Mouse (Mus musculus) kidney, postnatal 0 days (tissue): ENCODE measurements around the gene Nfatc4. TPM values are rescaled to one million over a fixed set of nuclear protein-coding genes. Genes with fewer than 3 reads are reported as not detected.

Experiments
- ATAC-seq: fragments of 200-750 bp; cut with Nextera tagmentation; replicated peaks from 2 replicates; pipeline ENCODE4 v1.8.0; 2017; ENCODE audit warnings: low read depth, moderate number of reproducible peaks, moderate TSS enrichment, moderate library complexity; ENCODE audit not compliant: low FRiP score
- DNase-seq: peaks from one replicate; pipeline ENCODE4 v3.0.0-alpha.2; 2016; ENCODE audit warnings: low spot score
- H3K27ac ChIP-seq: fragments of 300-500 bp; sonication (generic); 2 replicates; pipeline ENCODE4 v1.5.1; 2014; ENCODE audit warnings: mild to moderate bottlenecking
- H3K27me3 ChIP-seq: fragments of 300-500 bp; sonication (generic); 2 replicates; pipeline ENCODE4 v1.6.1; 2014; ENCODE audit warnings: low read length, mixed read lengths; ENCODE audit not compliant: insufficient read depth
- H3K36me3 ChIP-seq: fragments of 300-500 bp; sonication (generic); 2 replicates; pipeline ENCODE4 v1.6.1; 2014; ENCODE audit warnings: low read length, mixed read lengths; ENCODE audit not compliant: insufficient read depth
- H3K4me1 ChIP-seq: fragments of 300-500 bp; sonication (generic); replicated peaks from 2 replicates; pipeline ENCODE4 v1.6.1; 2014; ENCODE audit warnings: antibody characterized with exemption, low read length, mixed read lengths; ENCODE audit not compliant: insufficient read depth
- H3K4me2 ChIP-seq: fragments of 300-500 bp; sonication (generic); 2 replicates; pipeline ENCODE4 v1.6.1; 2014; ENCODE audit warnings: mild to moderate bottlenecking, low read length, moderate library complexity, mixed read lengths
- H3K4me3 ChIP-seq: fragments of 300-500 bp; sonication (generic); replicated peaks from 2 replicates; pipeline ENCODE4 v1.5.1; 2014; ENCODE audit warnings: low read depth, low read length
- H3K9ac ChIP-seq: fragments of 300-500 bp; sonication (generic); 2 replicates; pipeline ENCODE4 v1.6.1; 2014; ENCODE audit warnings: low read depth, low read length
- H3K9me3 ChIP-seq: fragments of 300-500 bp; sonication (generic); replicated peaks from 2 replicates; pipeline ENCODE4 v1.6.1; 2016; ENCODE audit warnings: low read length, inconsistent platforms, mixed read lengths
- CTCF ChIP-seq: IDR thresholded peaks from 2 replicates; pipeline ENCODE4 v1.5.1; 2016; ENCODE audit warnings: antibody characterized with exemption, low read depth, mild to moderate bottlenecking, moderate library complexity
- WGBS: fragments of 180-500 bp; shearing (Covaris S2); extraction: QIAGEN DNeasy Blood & Tissue Kit; methylation state at CpG from one replicate; pipeline ENCODE4 v1.1.7; 2014; 5-methylcytosine and 5-hydroxymethylcytosine counted together
- polyA plus RNA-seq: library from polyadenylated mRNA; unstranded; fragments of >200 nt; fragmentation: Nextera tagmentation; extraction: Ambion mirVana; gene quantifications from 2 replicates; pipeline ENCODE4 v1.2.1, GENCODE M21; 2015

The Nfatc4 gene
- polyA plus RNA-seq, 1 experiment from 2014 or later, result 16.8 TPM

GRCm38 (mm10) chr14:55787731-55788130 is 35.2 kb upstream of the Nfatc4 start:
- Histone ChIP-seq H3K27me3 (no peaks in the 10 kb centered on the region; the same call in 1 of the 2 replicates), H3K9ac (0 out of 2 replicates have a peak overlapping the region, but pooled peaks have one; percentile 32), H3K4me3 (peak overlapping the region; percentile 25; the same call in 1 of the 2 replicates), H3K9me3 (no peaks in the 10 kb centered on the region), H3K4me2 (peak overlapping the region; percentile 58), H3K27ac (no peak overlapping the region), H3K36me3 (no peaks in the 10 kb centered on the region), H3K4me1 (peaks cover 9% of the 10 kb centered on the region)
- TF ChIP-seq CTCF, result no peak
- WGBS, result 33% methylated on average over 11 of the region's 11 CpGs
- DNase-seq (no peak), ATAC-seq (no peak)

GRCm38 (mm10) chr14:55788256-55789050 is 34.5 kb upstream of the Nfatc4 start, which contains the start of gene Ripk3:
TSS of gene Ripk3 (minus strand) at chr14:55788865.
- peak; percentile 68 for DNase-seq
- Histone ChIP-seq H3K9ac (peak within 1 kb of the TSS; percentile 32; the same call in 1 of the 2 replicates), H3K4me1 (peaks cover 8% of the 10 kb centered on the region; the same call in 1 of the 2 replicates), H3K9me3 (no peaks in the 10 kb centered on the region), H3K27me3 (no peaks in the 10 kb centered on the region; the same call in 1 of the 2 replicates), H3K27ac (no peak within 1 kb of the TSS), H3K4me3 (peak within 1 kb of the TSS; percentile 25), H3K36me3 (no peaks in the 10 kb centered on the region), H3K4me2 (peak within 1 kb of the TSS; percentile 58)
- TF ChIP-seq CTCF, result no peak; the same call in 1 of the 2 replicates
- peak; percentile 25; the same call in 1 of the 2 replicates for ATAC-seq
- WGBS, result 4% methylated on average over 40 of the region's 40 CpGs

- 53% methylated on average over 2 of the region's 2 CpGs for WGBS
- Histone ChIP-seq H3K36me3 (no peaks in the 10 kb centered on the region), H3K9ac (no peak overlapping the region), H3K9me3 (no peaks in the 10 kb centered on the region), H3K4me3 (no peak overlapping the region), H3K4me2 (no peak overlapping the region), H3K27ac (no peak overlapping the region), H3K4me1 (no peaks in the 10 kb centered on the region), H3K27me3 (no peaks in the 10 kb centered on the region; the same call in 1 of the 2 replicates)
- TF ChIP-seq CTCF, result no peak
- ATAC-seq, result no peak
- no peak for DNase-seq
These were observed 29.5 kb upstream of the Nfatc4 start for GRCm38 (mm10) chr14:55793461-55793860.

DNA sequence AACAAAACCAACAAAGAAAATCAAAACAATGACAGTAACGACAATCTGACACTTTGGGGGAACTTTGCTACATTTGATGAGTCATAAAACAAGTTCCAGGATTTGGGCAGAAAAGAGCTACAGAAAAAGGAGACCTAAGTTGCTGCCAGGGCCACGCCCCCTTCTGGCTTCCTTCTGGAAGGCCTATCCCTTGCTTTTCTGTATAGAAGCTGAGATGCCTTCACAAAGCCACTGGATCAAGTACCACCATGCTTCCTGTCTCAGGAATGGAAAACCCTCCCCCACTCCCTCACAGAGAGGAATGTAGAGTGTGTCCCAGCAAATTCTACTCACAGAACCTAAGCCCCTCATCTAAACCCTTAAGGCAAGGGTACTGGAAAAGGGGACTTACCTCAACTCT is 29.0 kb upstream of the Nfatc4 start:
- WGBS, result 48% methylated on average over 2 of the region's 2 CpGs
- TF ChIP-seq CTCF, result no peak
- ATAC-seq (no peak), DNase-seq (no peak)
- Histone ChIP-seq H3K4me2 (no peak overlapping the region), H3K36me3 (no peaks in the 10 kb centered on the region), H3K9me3 (no peaks in the 10 kb centered on the region), H3K9ac (no peak overlapping the region), H3K4me1 (no peaks in the 10 kb centered on the region), H3K4me3 (no peak overlapping the region), H3K27ac (no peak overlapping the region), H3K27me3 (no peaks in the 10 kb centered on the region; the same call in 1 of the 2 replicates)

- Histone ChIP-seq H3K27me3 (no peaks in the 10 kb centered on the region), H3K4me3 (no peak overlapping the region), H3K4me1 (no peaks in the 10 kb centered on the region), H3K36me3 (no peaks in the 10 kb centered on the region), H3K9ac (no peak overlapping the region), H3K9me3 (no peaks in the 10 kb centered on the region), H3K27ac (peak overlapping the region; percentile 60), H3K4me2 (no peak overlapping the region)
- no peak for ATAC-seq
- no peak for DNase-seq
- WGBS, result 68% methylated on average over 15 of the region's 15 CpGs
- no peak for TF ChIP-seq CTCF
These were observed 27.4 kb upstream of the Nfatc4 start for GRCm38 (mm10) chr14:55795380-55796163.

GRCm38 (mm10) chr14:55814885-55815284 is 8.1 kb upstream of the Nfatc4 start:
- Histone ChIP-seq H3K27ac (no peak overlapping the region), H3K4me2 (peak overlapping the region; percentile 71), H3K9ac (no peak overlapping the region), H3K36me3 (no peaks in the 10 kb centered on the region), H3K4me1 (no peaks in the 10 kb centered on the region), H3K27me3 (no peaks in the 10 kb centered on the region), H3K9me3 (no peaks in the 10 kb centered on the region), H3K4me3 (peak overlapping the region; percentile 40)
- no peak for TF ChIP-seq CTCF
- DNase-seq, result peak; percentile 76
- 20% methylated on average over 16 of the region's 16 CpGs for WGBS
- peak; percentile 71 for ATAC-seq
